Mouse (Mus musculus) heart, embryonic 10.5 days (tissue): ENCODE measurements around the gene Cdk17. TPM values are rescaled to one million over a fixed set of nuclear protein-coding genes. Genes with fewer than 3 reads are reported as not detected.
A peak's percentile ranks its signal among the peaks of the same experiment; 100 is the strongest.

Source experiments
- DNase-seq: peaks from one replicate; pipeline ENCODE4 v3.0.0-alpha.2; 2017; ENCODE audit warnings: low spot score
- H3K27ac ChIP-seq: fragments of 300-500 bp; sonication (generic); 2 replicates; pipeline ENCODE4 v1.5.1; 2016; ENCODE audit warnings: mild to moderate bottlenecking
- H3K27me3 ChIP-seq: fragments of 300-500 bp; sonication (generic); 2 replicates; pipeline ENCODE4 v1.6.1; 2016; ENCODE audit warnings: mild to moderate bottlenecking; ENCODE audit not compliant: poor library complexity, insufficient read depth, severe bottlenecking
- H3K36me3 ChIP-seq: fragments of 300-500 bp; sonication (generic); 2 replicates; pipeline ENCODE4 v1.6.1; 2016; ENCODE audit warnings: mild to moderate bottlenecking, moderate library complexity
- H3K4me1 ChIP-seq: fragments of 300-500 bp; sonication (generic); 2 replicates; pipeline ENCODE4 v1.6.1; 2016; ENCODE audit warnings: mild to moderate bottlenecking
- H3K4me3 ChIP-seq: fragments of 300-500 bp; sonication (generic); 2 replicates; pipeline ENCODE4 v1.5.1; 2016; ENCODE audit warnings: mild to moderate bottlenecking, moderate library complexity
- H3K9me3 ChIP-seq: fragments of 300-500 bp; sonication (generic); 2 replicates; pipeline ENCODE4 v1.6.1; 2016; ENCODE audit warnings: mild to moderate bottlenecking, moderate library complexity
- WGBS: fragments of 180-500 bp; shearing (Covaris S2); methylation state at CpG from one replicate; pipeline ENCODE4 v1.1.7; 2016; 5-methylcytosine and 5-hydroxymethylcytosine counted together
- polyA plus RNA-seq: library from polyadenylated mRNA; unstranded; fragments of >200 nt; fragmentation: Nextera tagmentation; extraction: Ambion mirVana; gene quantifications from 2 replicates; pipeline ENCODE4 v1.2.1, GENCODE M21; 2016

The Cdk17 gene
- polyA plus RNA-seq, 1 experiment from 2014 or later: 20.0 TPM

DNA sequence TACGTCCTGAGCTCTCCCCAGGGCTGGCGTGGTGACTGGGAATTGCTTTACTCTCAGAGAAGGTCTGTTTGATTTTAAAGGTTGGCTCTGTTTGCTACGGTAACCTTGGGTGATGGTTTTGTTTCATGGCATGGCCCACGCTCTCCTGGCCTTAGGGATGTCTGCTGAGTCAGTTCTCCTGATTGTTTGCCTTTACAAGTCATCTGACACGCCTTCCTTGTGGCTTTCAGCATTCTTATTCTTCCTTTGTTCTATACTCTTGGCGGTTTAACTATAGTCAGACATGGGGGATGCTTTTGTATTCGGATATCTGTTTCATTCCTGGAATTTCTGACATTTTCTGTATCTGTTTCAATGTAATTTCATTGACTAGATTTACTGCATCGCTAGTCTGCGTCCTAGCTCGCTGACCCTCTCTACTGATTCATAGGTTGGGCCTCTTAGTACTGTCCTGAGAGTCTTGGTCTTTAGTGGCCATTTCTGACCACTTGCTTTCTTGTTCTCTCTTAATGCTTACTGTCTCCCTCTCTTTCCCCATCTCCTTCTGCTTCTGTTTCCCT is 27.8 kb downstream of the Cdk17 start:
- H3K9me3 ChIP-seq: no peaks in the 10 kb centered on the region
- no peak overlapping the region for H3K4me3 ChIP-seq
- 81% methylated on average over 10 of the region's 10 CpGs for WGBS
- no peaks in the 10 kb centered on the region for H3K27me3 ChIP-seq
- H3K36me3 ChIP-seq: no peaks in the 10 kb centered on the region
- H3K27ac ChIP-seq: no peak overlapping the region
- DNase-seq: no peak
- peaks cover 39% of the 10 kb centered on the region for H3K4me1 ChIP-seq

DNA sequence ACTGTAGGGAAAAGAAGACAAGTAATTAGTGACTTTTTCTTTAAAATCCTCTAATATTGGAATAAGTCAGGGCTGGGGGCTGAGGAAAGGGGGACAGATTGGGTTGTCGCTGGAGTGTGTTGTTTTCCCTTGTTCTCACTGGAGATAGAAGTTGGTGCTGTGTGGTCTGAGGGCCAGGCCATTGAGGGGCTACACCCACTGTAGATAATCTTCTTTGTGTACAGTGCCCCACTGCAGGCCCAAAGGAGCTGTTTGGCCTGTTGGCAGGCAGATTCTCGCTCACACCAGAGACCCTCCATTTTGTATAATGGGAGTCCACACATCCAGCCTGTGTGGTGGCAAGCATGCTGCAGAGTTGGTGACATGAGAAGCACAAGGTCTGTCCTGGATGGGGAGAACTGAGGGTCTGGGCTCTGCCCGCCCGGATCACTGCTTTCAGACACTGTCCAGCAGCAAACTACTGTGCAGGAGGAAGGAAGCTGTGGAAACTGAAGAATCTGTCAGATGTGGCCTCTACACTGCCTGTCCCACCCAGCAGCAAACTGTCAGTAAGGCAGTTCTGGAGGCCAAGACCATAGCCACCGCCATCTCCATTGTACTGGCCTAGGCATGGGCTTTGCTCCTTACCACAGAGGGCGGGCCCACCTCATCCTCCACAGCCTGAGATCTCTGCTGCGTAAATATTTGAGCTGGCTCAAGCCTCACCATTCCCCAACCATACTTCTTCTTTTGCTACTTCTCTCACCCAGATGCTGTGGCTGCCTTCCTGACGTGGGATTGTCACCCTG is 30.0 kb downstream of the Cdk17 start:
- H3K27ac ChIP-seq: peak overlapping the region; percentile 59; the same call in 1 of the 2 replicates
- H3K9me3 ChIP-seq: no peaks in the 10 kb centered on the region
- WGBS: 65% methylated on average over 8 of the region's 8 CpGs
- H3K4me1 ChIP-seq: peaks cover 52% of the 10 kb centered on the region
- H3K27me3 ChIP-seq: no peaks in the 10 kb centered on the region
- DNase-seq: no peak
- no peaks in the 10 kb centered on the region for H3K36me3 ChIP-seq
- no peak overlapping the region for H3K4me3 ChIP-seq

DNA sequence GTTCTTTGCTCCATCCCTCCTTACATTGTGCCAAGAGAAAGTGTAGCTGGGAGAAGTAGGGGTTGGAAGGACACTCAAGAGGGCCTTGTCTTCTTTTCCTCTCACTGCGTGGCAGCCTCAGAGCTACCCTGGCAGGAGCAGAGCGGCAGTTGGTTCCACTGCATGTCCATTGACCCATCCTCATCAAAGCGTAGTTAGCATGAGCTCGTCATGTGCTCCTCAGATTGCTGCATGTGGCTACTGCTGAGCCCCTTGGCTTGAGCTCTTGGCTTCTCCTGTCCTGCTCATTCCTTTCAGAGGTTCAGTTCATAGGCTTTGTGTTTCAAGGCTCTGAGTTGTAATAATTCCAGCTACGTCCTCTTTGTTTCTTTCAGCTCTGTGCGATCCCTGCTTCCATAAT is 36.4 kb downstream of the Cdk17 start:
- Histone ChIP-seq H3K9me3 (no peaks in the 10 kb centered on the region), H3K27me3 (no peaks in the 10 kb centered on the region), H3K36me3 (peaks cover 14% of the 10 kb centered on the region), H3K4me1 (peaks cover 23% of the 10 kb centered on the region), H3K4me3 (no peak overlapping the region), H3K27ac (no peak overlapping the region)
- WGBS: 93% methylated on average over 6 of the region's 6 CpGs
- no peak for DNase-seq

DNA sequence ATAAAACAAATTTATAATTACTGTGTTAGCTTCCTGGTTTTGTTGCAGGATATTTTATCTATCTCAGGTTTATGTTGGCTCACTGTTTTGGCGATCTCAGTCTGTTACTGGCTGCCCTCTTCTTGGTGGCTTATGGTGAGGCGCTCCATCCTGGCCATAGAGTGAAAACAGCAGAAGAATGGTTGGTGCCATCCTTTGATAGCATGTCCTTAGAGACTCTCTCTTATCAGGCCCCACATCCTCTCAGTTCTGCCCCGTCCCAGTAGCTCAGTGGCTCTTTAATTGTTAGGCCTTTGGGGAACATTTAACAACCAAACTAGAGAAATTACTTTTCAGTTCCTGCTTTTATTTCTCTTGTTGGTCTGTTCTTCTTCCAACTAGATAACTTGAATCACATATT is 38.3 kb downstream of the Cdk17 start:
- DNase-seq: no peak
- H3K4me3 ChIP-seq: no peak overlapping the region
- H3K27ac ChIP-seq: no peak overlapping the region
- no peaks in the 10 kb centered on the region for H3K27me3 ChIP-seq
- peaks cover 14% of the 10 kb centered on the region for H3K36me3 ChIP-seq
- H3K9me3 ChIP-seq: no peaks in the 10 kb centered on the region
- H3K4me1 ChIP-seq: peaks cover 16% of the 10 kb centered on the region
- 82% methylated on average over 3 of the region's 3 CpGs for WGBS

DNA sequence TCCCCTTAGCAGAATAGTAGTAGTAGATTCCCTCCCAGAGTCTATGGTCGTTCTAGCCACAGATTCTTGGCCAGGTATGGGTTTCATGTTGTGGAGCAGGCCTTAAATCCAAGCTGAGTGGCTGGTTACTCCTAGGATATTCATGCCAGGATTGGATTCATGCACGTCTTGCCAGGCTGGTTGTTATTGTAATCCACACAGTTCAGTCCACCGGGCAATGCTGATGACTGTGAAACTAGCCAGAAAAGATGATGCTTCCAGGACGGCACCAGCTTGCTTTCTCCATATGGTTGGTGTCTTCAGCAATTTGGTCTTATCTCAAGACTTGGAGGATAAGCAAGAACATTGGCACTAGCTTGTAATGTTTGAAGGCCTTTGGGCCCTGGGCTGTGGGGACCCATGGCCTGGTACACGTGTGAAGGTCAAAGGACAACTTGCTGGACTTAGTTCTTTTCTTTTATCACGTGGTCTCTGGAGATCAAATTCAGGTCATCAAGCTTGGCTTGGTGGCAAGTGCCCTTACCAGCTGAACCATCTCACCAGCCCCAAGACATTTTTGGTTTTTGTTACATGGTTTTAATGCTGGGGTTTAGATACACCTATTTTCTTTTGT is 41.3 kb downstream of the Cdk17 start:
- Histone ChIP-seq H3K4me1 (no peaks in the 10 kb centered on the region), H3K36me3 (peaks cover 14% of the 10 kb centered on the region), H3K4me3 (no peak overlapping the region), H3K27ac (no peak overlapping the region), H3K9me3 (no peaks in the 10 kb centered on the region), H3K27me3 (no peaks in the 10 kb centered on the region)
- no peak for DNase-seq
- WGBS: 89% methylated on average over 6 of the region's 6 CpGs

DNA sequence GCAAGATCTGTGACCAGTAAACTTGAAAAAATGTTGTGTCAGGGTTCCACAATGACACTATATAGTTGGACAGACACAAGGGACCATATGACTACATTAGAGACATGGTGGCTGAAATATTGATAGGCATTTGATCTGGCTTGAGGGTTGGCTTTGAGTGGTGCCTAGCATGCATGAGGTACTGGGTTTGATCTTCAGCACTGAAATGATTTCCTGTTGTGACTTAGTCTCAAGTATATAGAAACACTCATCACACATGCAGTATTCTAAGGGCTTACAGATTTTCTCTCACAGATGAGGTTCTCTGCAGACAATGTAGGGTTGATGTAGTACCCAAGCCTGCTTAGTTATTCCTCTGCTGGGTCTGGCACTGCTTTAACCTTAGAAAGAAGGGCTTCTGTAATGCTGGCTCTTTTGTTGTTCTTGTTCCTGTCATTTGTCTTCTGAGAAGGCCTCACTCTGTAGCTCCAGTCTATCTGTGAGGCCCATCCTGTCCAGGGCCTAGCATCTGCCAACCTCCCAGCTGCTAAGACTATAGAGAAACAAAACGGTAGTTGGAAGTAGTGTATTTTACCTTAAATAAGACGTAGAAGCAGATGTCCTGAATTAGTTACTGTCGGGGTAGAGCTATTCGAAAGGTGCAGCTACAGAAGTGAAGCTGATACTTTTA is 44.7 kb downstream of the Cdk17 start:
- 86% methylated on average over 4 of the region's 4 CpGs for WGBS
- no peak for DNase-seq
- H3K4me3 ChIP-seq: no peak overlapping the region

DNA sequence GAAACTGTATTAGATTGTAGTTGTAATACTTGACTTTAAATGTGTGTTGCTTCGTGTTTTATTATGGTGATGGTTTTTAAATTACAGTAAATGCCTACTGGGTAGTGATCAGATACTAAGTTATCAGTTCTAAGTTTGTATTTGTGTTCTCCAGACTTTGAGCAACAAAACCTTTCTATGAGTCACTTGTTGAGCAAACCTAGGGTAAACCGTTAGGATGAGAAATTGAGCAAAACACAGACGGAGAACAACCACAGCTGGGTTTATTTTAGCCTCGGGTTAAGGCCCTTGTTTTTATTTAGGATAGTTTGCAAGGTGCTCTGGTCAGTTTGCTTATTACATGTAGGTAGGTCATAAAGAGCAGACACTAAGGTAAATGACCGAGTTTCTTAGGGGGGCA is 46.5 kb downstream of the Cdk17 start:
- H3K27me3 ChIP-seq: no peaks in the 10 kb centered on the region
- WGBS: 86% methylated on average over 5 of the region's 5 CpGs
- peaks cover 7% of the 10 kb centered on the region for H3K4me1 ChIP-seq
- H3K36me3 ChIP-seq: peaks cover 6% of the 10 kb centered on the region
- no peak overlapping the region for H3K27ac ChIP-seq
- no peak for DNase-seq
- no peak overlapping the region for H3K4me3 ChIP-seq
- no peaks in the 10 kb centered on the region for H3K9me3 ChIP-seq

More for the DNA sequence above, 44.7 kb downstream of the Cdk17 start:
- H3K4me1 ChIP-seq: peaks cover 7% of the 10 kb centered on the region
- H3K27ac ChIP-seq: no peak overlapping the region
- no peaks in the 10 kb centered on the region for H3K36me3 ChIP-seq
- no peaks in the 10 kb centered on the region for H3K9me3 ChIP-seq
- no peaks in the 10 kb centered on the region for H3K27me3 ChIP-seq

DNA sequence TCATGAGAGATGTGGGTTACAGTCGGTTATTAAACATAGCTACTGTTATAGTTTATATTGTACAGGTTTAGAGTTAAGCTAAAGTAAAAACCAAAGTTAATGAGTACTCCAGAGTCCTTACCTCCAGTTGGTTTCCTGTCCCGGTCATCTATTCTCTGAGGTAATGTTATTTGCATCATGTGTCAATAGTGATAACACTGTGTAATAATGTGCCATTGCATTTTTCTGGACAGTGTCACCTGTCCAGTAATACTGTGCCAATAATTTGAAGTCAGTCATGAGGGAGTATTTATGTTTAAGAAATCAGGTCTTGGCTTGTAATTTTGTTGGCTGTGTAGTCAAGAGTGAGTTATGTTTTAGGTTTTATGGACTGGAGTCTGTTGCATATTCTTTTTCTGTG is 52.0 kb downstream of the Cdk17 start:
- H3K9me3 ChIP-seq: no peaks in the 10 kb centered on the region; the same call in 1 of the 2 replicates
- no peak for DNase-seq
- no peak overlapping the region for H3K4me3 ChIP-seq
- H3K4me1 ChIP-seq: peaks cover 7% of the 10 kb centered on the region
- H3K27ac ChIP-seq: no peak overlapping the region
- H3K27me3 ChIP-seq: no peaks in the 10 kb centered on the region
- WGBS: 91% methylated on average over 2 of the region's 2 CpGs
- peaks cover 54% of the 10 kb centered on the region for H3K36me3 ChIP-seq

DNA sequence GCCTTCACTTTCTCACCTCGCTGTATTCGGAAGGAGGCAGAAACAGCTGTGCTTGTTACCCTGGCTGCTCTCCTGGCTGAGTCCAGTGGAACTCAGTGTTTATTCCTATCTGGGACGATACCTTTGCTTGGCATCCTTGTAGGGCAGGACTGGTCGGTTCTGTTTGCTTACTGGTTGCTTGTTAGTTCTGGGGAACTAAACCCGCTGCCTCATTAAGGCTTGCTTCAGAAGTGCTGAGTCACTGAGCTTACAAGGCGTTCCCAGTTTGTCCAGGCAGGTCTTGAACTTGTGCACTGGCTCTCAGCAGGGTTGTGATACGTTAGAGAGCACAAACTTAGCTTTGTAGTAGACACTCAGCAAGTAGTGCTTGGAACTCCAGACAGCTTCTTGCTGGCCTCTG is 52.7 kb downstream of the Cdk17 start:
- Histone ChIP-seq H3K27ac (no peak overlapping the region), H3K4me3 (no peak overlapping the region), H3K4me1 (peaks cover under 1% of the 10 kb centered on the region), H3K27me3 (no peaks in the 10 kb centered on the region), H3K9me3 (no peaks in the 10 kb centered on the region; the same call in 1 of the 2 replicates), H3K36me3 (peaks cover 60% of the 10 kb centered on the region)
- DNase-seq: no peak
- WGBS: 85% methylated on average over 7 of the region's 7 CpGs

DNA sequence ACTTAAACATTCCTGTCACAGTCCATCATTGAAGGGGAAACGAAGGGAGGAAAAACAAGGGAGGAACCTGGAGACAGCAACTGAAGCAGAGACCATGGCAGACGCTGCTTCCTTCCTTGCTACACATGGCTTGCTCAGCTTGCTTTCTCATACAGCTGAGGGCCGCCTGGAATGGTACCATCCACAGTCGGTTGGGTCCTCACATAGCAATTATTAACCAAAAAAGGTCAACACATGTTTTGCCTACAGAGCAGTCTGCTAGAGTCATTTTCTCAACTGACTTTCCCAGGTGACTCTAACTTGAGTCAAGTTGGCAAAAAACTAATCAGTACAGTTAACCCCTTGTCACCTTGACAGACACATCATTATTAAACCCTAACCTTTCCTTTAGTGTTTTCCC is 53.6 kb downstream of the Cdk17 start:
- 78% methylated on average over 4 of the region's 4 CpGs for WGBS
- Histone ChIP-seq H3K9me3 (no peaks in the 10 kb centered on the region; the same call in 1 of the 2 replicates), H3K27ac (no peak overlapping the region), H3K27me3 (no peaks in the 10 kb centered on the region), H3K36me3 (peaks cover 61% of the 10 kb centered on the region), H3K4me1 (no peaks in the 10 kb centered on the region), H3K4me3 (no peak overlapping the region)
- DNase-seq: no peak

DNA sequence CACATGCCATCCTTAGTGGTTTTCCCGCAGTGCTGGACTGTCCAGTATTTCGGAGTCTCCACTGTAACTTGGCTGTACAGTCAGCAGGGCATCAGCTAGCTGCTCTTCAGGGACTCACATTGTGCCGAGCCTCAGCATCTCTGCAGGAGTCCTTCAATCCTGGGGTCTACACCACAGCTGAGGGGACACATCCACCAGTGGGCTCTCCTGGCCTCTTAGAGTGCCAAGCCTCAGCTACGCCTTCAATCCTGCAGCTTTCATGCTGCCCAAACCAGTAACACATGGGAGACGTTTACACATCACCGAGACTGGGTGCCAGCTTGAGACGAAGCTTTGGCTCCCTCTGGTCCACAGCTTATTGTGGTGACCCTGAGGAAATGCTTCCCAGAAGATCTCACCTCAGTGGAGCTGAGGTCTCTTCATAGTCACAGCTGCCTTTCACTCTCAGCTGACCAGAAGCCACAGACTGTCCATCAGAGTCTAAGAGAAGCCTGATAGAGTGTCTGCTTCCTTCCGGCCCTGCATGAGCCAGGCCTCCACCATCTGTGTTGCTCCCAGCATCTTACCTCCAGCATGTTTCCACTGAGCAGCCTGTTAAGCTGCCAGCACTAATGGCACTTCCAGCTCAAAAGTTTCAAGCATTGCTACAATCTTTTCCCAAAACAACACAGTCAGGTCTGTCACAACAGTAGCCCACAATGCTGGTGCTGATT is 54.5 kb downstream of the Cdk17 start:
- Histone ChIP-seq H3K4me1 (no peaks in the 10 kb centered on the region), H3K9me3 (no peaks in the 10 kb centered on the region; the same call in 1 of the 2 replicates), H3K4me3 (no peak overlapping the region), H3K36me3 (peaks cover 61% of the 10 kb centered on the region), H3K27me3 (no peaks in the 10 kb centered on the region), H3K27ac (no peak overlapping the region)
- WGBS: 87% methylated on average over 8 of the region's 8 CpGs
- no peak for DNase-seq

DNA sequence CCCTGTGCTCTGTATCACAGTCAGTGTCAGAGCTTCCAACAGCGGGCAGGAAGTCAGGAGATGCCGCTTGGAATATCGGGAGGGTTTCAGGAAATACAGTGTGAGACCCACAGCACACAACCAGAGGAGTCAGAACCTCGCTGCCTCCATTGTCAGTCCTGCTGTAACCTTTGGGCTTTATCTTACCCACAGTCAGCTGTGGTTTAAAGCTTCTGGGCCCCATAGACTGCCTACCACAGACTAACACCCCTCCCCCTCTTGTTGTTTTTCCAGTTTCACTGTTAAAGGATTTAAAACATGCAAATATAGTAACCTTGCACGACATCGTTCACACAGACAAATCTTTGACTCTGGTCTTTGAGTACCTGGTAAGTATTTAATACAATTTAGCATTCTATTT is 65.1 kb downstream of the Cdk17 start:
- DNase-seq: no peak
- H3K9me3 ChIP-seq: no peaks in the 10 kb centered on the region
- no peak overlapping the region for H3K4me3 ChIP-seq
- WGBS: 65% methylated on average over 6 of the region's 6 CpGs
- H3K27ac ChIP-seq: no peak overlapping the region
- 0 out of 2 replicates have a peak, but pooled peaks cover 19% of the 10 kb centered on the region for H3K36me3 ChIP-seq
- peaks cover 6% of the 10 kb centered on the region; the same call in 1 of the 2 replicates for H3K4me1 ChIP-seq
- no peaks in the 10 kb centered on the region for H3K27me3 ChIP-seq
